Mouse (Mus musculus): Measurements from ENCODE around the gene Klhdc7b.

Gene Klhdc7b

GRCm38 (mm10) chr15:89374801-89375534 is 9.7 kb upstream of the Klhdc7b start:
- in situ Hi-C loops (cut with MseI, MboI) = no loop called here

GRCm38 (mm10) chr15:89376040-89376439 is 8.7 kb upstream of the Klhdc7b start:
- in situ Hi-C loops (cut with MseI, MboI) = no loop called here

DNA sequence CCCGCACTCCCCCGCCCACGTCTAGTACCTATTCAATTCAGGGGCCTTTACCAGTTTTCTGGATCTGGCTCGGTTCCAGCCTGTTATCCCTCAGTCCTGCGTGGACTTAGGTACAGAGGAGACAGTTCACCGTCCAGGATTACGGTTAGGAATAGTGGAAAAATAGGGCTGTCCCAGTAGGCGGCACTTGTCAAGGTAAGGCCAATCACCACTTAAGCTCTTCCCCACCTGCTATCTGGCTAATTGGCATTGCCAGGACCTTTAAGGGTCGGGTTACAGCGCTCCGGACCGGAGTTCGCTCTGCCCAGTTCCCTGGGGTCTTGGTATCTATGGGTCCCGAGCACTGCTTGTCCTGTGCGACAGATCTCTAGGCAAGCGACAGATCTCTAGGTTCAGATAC is 7.8 kb upstream of the Klhdc7b start, which contains the start of gene Tymp:
Gene Tymp (minus strand): TSS at position 83 of the 400 bp plus-strand sequence.
- in situ Hi-C loops (cut with MseI, MboI) = no loop called here

DNA sequence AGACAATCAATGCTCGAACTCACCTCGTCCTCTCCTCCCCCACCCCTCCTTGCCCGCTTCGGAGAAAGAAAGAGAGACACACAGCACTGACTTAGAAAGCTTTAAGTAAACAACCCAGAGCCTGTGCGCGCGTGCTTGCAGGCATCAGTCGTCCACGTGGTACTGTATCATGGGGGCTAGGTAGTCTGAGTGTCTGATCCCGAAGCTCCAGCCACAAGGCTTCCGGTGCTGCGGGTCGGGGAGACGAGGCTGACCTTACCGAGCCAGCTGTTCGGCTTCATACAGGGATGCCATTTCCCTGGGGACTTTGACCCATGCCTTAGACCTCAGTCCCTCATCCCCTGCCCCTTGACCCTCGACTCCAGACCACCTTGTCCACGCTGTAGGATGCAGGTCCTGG is 7.4 kb upstream of the Klhdc7b start:
- in situ Hi-C loops (cut with MseI, MboI) = no loop called here

- in situ Hi-C loops (cut with MseI, MboI) = no loop called here
Observed at GRCm38 (mm10) chr15:89377938-89378828, 6.5 kb upstream of the Klhdc7b start.

DNA sequence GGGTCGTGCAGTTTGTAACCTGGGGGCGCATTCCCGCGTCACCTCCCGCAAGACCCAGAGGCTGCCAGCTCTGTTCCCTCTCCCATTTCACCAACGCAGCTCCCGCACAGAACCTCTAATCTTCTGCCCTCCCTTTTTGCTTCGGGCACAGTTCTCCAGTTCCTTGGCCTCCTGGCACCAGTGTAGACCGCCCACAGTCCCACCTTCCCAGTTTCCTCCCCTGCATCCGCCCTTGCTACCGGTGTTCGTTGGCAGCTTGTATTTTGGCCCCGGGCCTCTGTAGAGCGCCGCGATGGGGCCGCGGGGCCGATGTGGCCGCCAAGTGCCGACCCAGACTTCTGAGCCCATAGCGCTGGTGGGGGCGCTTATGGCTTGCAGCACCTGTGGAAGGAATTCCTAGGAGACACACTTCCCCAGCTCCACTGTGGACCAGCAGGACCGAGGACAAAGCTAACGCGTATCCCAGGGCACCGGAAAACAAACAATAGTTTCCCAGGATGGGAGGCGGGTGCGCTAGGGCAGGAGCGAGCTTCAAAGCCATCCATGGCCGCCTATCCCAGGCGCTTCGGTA is 5.8 kb upstream of the Klhdc7b start, which contains the start of gene Odf3b:
Gene Odf3b (minus strand): TSS at position 452 of the 571 bp plus-strand sequence.
- in situ Hi-C loops (cut with MseI, MboI) = no loop called here

DNA sequence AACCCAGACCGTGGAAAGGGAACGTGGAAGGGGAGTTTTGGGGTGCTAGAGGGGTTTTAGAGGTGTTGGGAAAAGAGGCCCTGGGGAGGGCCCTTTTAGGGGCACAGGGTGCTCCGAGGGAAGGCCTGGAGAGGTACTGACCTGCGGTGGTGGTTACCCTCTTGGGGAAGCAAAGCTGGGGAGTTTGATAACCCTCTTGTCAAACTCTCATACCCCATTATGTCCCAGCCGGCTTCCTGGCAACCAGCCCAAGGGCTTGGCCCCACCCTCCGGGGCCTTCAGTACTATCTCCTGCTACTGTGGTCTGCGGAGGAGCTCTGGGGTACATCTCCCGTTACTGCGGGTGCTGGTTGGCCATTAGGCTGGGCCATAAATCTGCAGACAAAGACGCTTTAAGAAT is 5.3 kb upstream of the Klhdc7b start:
- in situ Hi-C loops (cut with MseI, MboI) = no loop called here

GRCm38 (mm10) chr15:89387127-89387526 is 2.4 kb downstream of the Klhdc7b start:
- in situ Hi-C loops (cut with MseI, MboI) = no loop called here

DNA sequence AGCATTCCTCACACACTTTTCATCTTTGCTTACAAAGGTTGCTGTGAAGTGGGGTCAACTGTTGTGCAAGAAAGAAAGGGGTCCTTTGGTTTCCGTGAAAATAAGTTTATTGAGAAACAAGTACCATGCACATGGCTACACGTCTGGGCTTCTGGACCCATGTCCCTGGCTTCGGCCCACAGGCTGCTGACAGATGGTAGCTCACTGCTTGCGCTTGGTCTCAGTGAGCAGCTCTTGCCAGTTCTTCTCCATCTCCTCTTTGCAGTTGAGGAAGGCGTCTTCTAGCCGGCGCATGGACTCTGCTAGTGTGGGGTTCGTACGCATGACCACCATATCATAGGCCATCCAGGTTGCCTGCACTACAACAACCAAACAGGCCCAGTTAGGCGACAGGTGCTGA is 5.4 kb downstream of the Klhdc7b start:
- in situ Hi-C loops (cut with MseI, MboI) = no loop called here

DNA sequence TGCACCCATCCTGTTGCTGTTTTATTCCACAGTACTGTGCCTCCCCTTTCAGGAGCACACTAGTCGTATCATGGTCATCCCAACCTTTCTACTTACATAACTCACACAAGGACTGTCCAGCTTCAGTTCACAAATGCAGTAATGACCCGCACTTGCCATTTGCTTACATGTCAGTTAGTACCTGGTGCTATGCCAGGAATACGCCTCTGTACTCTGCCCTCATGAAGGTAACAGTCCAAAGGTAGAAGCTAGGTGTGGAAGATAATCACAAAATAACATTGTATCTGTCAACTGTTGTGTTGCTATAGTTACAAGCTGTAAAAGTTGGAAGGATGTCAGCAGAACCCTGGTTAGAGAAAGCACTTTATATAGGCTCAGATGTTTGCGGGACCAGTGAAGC is 12.2 kb downstream of the Klhdc7b start:
- in situ Hi-C loops (cut with MseI, MboI) = no loop called here

DNA sequence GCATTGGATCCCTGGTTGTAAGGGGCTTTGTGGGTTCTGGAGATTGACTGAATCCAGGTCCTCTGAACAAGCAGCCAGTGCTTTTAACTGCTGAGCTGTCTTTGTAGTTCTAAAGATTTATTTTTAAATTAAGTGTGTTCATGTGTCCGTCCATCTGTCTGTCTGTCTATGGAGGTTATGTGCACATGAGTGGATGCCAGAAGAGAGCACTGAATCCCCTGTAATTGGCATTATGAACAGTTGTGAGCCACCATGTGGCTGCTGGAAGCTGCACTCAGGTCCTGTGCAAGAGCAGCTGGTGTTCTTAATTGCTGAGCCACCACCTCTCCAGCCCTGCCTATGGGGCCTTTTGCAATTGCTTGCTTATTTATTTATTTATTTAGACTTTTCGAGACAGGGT is 13.4 kb downstream of the Klhdc7b start:
- in situ Hi-C loops (cut with MseI, MboI) = no loop called here

- in situ Hi-C loops (cut with MseI, MboI) = no loop called here
Observed at GRCm38 (mm10) chr15:89399716-89400115, 15.0 kb downstream of the Klhdc7b start.

- in situ Hi-C loops (cut with MseI, MboI) = no loop called here
Observed at GRCm38 (mm10) chr15:89402471-89402870, 17.8 kb downstream of the Klhdc7b start.

DNA sequence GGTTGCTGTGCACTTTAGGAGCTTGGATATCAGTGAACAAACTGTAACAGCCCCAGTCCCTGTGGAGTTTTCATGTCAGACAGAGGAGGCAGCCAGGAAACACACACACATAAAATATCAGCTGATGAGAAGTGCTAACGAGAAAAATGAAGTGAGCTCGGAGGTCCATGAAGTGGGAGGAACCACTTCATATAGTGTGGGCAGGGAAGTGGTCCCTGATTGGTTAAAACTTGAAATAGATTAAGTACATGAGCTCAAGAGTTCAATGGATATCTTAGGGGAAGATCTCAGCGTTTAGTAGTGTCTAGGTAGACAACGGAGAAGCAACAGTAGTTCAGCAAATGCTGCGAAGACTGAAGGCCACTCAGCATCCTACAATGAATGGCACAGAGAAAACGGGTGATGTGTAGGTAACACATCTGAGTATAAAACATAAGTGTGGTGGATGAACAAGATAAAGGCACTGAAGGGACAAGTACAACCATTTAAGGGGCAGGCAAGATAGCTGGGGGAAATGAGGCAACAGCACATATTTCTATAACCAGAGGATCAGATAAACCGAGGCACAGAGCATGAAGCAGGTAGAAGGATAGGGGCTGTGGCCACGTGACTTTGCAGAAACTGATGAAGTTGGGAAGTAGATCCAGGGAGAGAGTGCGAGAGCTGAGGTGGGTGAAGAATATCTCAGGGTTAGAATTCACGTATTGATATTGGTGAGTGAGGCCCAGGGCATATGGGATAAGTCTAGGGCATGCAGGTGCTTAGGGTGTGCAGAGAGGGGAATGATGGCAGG is 20.3 kb downstream of the Klhdc7b start:
- in situ Hi-C loops (cut with MseI, MboI) = no loop called here

DNA sequence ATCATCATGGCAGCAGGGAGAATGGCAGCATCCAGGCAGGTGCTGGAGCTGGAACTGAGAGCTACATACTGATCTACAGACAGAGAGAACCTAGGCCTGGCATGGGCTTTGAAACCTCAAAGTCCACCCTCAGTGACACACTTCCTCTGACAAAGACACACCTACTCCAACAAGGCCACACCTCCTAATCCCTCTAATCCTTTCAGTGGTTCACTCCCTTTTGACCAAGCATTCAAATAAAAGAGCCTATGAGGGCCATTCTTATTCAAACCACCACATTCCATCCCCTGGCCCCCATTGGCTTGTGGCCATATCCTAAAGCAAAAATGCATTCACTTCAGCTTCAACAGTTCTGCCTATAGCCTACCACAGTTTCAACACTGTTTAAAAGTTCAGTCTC is 22.0 kb downstream of the Klhdc7b start:
- in situ Hi-C loops (cut with MseI, MboI) = no loop called here

- in situ Hi-C loops (cut with MseI, MboI) = no loop called here
Observed at GRCm38 (mm10) chr15:89410118-89410517, 25.4 kb downstream of the Klhdc7b start, which contains the start of gene Syce3. Syce3 (minus strand) TSS chr15:89410503.

DNA sequence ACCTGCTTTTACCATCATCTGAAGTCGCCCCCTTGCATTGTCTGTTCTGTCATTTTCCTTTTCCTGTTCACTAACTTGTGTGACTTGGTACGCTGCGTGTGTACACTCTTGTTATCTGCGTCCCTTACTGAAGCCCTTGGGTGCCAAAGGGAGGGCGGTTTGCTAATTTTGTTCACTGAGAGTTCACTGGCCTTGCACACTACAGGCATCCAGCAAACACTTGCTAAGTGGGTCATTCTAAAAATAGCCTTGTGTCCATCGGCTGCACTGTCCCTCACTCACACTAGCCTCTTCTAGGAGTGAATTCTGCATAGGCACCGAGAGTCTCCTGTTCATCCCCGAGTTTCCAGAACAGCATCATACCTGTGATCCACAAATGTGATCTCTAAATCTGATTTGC is 30.6 kb downstream of the Klhdc7b start:
- in situ Hi-C loops (cut with MseI, MboI) = no loop called here

DNA sequence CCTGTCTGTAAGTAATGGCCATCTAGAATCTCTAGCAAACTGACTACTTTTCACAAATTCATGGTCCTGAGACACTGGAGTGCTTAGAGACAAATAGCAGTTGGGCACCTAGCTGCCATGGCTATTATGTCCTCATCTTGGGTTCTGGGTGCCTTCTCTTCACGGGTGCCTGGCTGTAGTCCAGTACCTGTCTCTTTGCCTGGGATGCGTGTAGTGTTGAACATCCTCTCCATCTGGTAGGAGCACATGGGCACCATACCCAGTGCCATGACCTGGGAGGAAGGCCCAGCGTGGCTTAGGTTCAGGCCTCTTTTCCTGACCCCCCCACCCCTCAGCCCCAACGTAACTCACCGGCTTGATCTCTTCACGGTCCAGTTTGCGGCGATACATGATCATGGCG is 37.2 kb downstream of the Klhdc7b start:
- in situ Hi-C loops (cut with MseI, MboI) = no loop called here

DNA sequence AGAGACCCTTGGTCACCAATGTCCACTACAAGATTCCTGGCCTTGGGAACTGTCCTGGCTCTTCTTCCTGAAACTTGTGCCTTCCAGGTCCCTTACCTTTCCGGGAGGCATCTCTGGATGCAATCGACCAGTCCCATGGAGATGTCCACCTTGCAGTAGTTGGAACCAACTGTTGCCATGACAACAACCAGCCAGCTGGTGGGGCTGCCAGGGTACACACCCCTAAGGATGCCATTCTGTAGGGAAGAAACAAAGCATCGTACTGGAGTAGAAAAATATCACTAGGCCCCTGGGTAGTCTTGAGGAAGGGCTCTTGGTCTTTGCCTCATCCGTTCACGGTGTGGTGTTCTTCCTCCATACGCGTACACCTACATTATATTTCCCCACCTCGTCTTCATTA is 39.9 kb downstream of the Klhdc7b start:
- in situ Hi-C loops (cut with MseI, MboI) = no loop called here

- in situ Hi-C loops (cut with MseI, MboI) = no loop called here
Observed at GRCm38 (mm10) chr15:89425711-89426121, 41.0 kb downstream of the Klhdc7b start, which contains the start of gene Cpt1b. Cpt1b (minus strand) TSS chr15:89425863.

GRCm38 (mm10) chr15:89426716-89427115 is 42.0 kb downstream of the Klhdc7b start:
- in situ Hi-C loops (cut with MseI, MboI) = no loop called here
